Mouse (Mus musculus): ENCODE measurements around the gene Olfr1276. TPM values are rescaled to one million over a fixed set of nuclear protein-coding genes. Genes with fewer than 3 reads are reported as not detected.

Gene Olfr1276
- not detected in 2 replicates for polyA plus RNA-seq (2012; rRNA removed)

DNA sequence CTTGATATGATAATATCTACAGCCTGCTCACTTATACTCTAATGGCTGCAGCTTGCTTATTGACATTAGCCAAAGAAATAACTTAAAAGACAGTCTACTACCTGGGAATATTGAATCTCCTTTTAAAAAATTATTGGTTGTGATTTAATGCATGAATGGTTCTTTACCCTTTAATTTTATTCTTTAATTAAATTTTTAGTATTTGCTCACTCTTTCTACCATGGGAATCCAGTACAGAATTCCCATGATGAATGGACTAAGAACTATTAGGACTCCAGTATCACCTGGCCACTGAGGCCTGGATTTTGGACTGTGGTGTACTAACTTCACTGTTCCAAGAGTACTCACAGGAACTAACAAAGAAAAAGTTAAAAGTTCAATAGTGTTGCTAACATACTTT, at the start of gene Olfr1276:
Gene Olfr1276 (plus strand): TSS at position 301 of the 400 bp plus-strand sequence.

DNA sequence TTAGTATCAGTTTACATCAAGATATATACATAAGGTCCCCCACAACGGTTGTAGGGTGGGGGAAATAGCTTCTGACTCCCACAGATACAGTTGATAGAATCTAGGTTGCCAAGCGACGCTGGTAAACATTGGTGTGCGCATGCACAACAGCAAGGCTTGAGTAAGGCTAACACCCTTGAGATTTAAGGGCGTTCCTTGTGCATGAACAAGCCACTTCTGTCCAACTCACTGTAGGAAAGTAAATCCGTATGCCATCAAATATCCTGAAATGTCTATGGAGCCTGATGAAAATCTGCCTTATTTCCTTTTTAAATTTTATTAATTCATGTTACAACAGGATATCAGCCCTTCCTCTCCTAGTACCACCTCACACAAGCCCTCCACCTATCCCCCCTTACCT, 24.8 kb upstream of the Olfr1276 start, which contains the start of gene 4930430A15Rik:
Gene 4930430A15Rik (minus strand): TSS at position 101 of the 400 bp plus-strand sequence.

DNA sequence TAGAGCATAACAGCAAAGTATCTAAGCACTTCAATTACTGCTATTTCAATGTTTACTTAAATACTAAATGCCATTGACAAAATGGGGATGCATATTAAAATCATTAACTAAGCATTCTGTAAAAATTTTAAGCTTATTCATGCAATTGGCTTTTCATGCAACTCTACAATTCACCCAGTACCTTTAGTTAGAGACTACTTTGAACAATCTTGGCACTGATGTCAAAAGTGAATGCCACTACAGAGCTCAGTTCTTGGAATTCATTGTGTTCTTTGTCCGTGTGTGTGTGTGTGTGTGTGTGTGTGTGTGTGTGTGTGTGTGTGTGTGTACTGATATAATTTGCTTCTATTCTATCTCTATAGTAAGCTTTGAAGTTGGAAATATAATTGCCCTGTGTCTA, 19.1 kb upstream of the Olfr1276 start, which contains the start of gene Olfr1275:
Gene Olfr1275 (minus strand): TSS at position 101 of the 400 bp plus-strand sequence.

DNA sequence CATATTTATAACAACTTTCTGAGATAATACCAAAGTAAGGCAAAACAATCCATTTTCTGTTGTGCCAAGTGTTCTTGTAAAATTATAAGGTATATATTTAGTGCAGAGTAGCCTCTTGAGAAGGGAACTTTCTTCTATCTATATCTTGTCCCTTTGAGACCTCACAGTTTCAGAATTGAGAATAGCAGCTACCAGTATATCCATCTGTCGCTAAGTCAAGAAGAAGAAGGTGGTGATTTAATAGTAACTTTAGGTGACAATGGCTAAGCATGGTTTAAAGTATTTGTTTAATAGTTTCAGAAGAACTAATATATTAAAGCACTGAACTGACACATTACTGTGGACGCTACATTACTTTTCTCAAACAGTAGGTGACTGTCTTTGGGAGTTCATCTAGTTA, 19.7 kb downstream of the Olfr1276 start, which contains the start of gene Olfr1277:
Gene Olfr1277 (minus strand): TSS at position 101 of the 400 bp plus-strand sequence.

DNA sequence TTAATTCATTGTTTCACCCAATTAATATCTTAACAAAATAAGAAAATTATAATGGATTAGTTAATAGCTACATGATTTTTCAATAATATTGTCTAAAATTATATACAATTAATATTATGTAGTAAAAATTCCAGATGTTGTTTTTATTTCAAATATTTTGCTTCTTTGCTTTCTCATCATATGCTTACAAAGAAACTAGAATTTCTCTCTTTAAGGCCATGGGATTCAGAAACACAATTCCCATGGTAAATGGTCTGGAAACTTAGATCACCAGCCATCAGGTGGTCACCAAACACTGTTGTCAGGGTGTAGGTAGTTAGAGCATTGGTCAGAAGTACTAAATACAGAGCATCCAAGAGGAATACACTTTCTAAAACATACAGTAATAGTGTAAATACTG, 35.5 kb downstream of the Olfr1276 start, which contains the start of gene Olfr1278:
Gene Olfr1278 (plus strand): TSS at position 301 of the 400 bp plus-strand sequence.

DNA sequence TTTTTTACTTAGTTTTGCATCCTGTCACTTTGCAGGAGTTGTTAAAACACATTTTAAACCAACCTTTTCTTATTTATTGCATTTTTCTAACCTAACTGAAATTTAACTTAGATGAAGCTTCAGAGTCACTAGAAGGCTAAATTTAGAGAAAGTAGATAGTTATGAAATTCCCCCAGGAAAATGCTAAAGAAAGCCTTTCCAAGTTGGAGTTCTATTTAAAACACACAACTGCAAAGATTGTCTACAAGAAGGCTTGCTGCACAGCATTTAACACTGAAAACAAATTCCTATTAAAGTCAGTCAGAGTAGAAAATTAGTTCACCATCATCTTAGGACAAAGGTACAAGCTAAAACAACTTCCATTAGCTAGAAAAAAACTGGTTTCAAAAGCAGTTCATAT, 46.1 kb downstream of the Olfr1276 start, which contains the start of gene Olfr1279:
Gene Olfr1279 (plus strand): TSS at position 262 of the 400 bp plus-strand sequence.

Other genes starting within 250 kb of the Olfr1276 start
- gene Gm13941, start 148.5 kb upstream of the Olfr1276 start, polyA plus RNA-seq (2012; rRNA removed), result not detected in 2 replicates
- gene Gm15130, start 101.6 kb upstream of the Olfr1276 start, polyA plus RNA-seq (2012; rRNA removed), result not detected in 2 replicates
- not detected in 2 replicates for gene 4930430A15Rik, start 24.9 kb upstream of the Olfr1276 start, polyA plus RNA-seq (2012; rRNA removed)
- not detected in 2 replicates for gene Olfr1275, start 19.2 kb upstream of the Olfr1276 start, polyA plus RNA-seq (2012; rRNA removed)
- not detected in 2 replicates for gene Olfr1277, start 19.6 kb downstream of the Olfr1276 start, polyA plus RNA-seq (2012; rRNA removed)
- gene Olfr1278, start 35.6 kb downstream of the Olfr1276 start, polyA plus RNA-seq (2012; rRNA removed), result not detected in 2 replicates
- not detected in 2 replicates for gene Olfr1279, start 46.1 kb downstream of the Olfr1276 start, polyA plus RNA-seq (2012; rRNA removed)
- not detected in 2 replicates for gene Olfr1280, start 59.5 kb downstream of the Olfr1276 start, polyA plus RNA-seq (2012; rRNA removed)
- not detected in 2 replicates for gene Olfr1281, start 72.0 kb downstream of the Olfr1276 start, polyA plus RNA-seq (2012; rRNA removed)
- gene Olfr1282, start 81.6 kb downstream of the Olfr1276 start, polyA plus RNA-seq (2012; rRNA removed), result not detected in 2 replicates
- not detected in 2 replicates for gene Olfr1283, start 112.3 kb downstream of the Olfr1276 start, polyA plus RNA-seq (2012; rRNA removed)
- gene Olfr1284, start 121.0 kb downstream of the Olfr1276 start, polyA plus RNA-seq (2012; rRNA removed), result not detected in 2 replicates
- not detected in 2 replicates for gene Olfr1286, start 168.6 kb downstream of the Olfr1276 start, polyA plus RNA-seq (2012; rRNA removed)
- not detected in 2 replicates for gene Olfr1287, start 194.6 kb downstream of the Olfr1276 start, polyA plus RNA-seq (2012; rRNA removed)
- not detected in 2 replicates for gene Olfr1288, start 219.6 kb downstream of the Olfr1276 start, polyA plus RNA-seq (2012; rRNA removed)
- not detected in 2 replicates for gene Olfr1289, start 226.3 kb downstream of the Olfr1276 start, polyA plus RNA-seq (2012; rRNA removed)
- gene Olfr1290, start 239.3 kb downstream of the Olfr1276 start, polyA plus RNA-seq (2012; rRNA removed), result not detected in 2 replicates
- not detected in 2 replicates for gene Olfr1291-ps1, start 242.7 kb downstream of the Olfr1276 start, polyA plus RNA-seq (2012; rRNA removed)